Mouse (Mus musculus): ENCODE measurements around the gene Rimbp3. TPM values are rescaled to one million over a fixed set of nuclear protein-coding genes. Genes with fewer than 3 reads are reported as not detected.

The Rimbp3 gene
- polyA plus RNA-seq, 1 experiment from 2014 or later = 0.13 TPM

Other genes starting within 250 kb of the Rimbp3 start
- 119 and 121 TPM in 2 replicates for gene Mapk1, start 225.2 kb upstream of the Rimbp3 start, polyA plus RNA-seq (2015; fragmentation: Nextera tagmentation; extraction: Ambion mirVana)
- 9.9 and 12.9 TPM in 2 replicates for gene Ypel1, start 138.9 kb upstream of the Rimbp3 start, polyA plus RNA-seq (2015; fragmentation: Nextera tagmentation; extraction: Ambion mirVana)
- 89.8 and 106 TPM in 2 replicates for gene Ppil2, start 97.3 kb upstream of the Rimbp3 start, polyA plus RNA-seq (2015; fragmentation: Nextera tagmentation; extraction: Ambion mirVana)
- gene 2610318N02Rik, start 83.4 kb upstream of the Rimbp3 start, polyA plus RNA-seq (2015; fragmentation: Nextera tagmentation; extraction: Ambion mirVana) = 13.2 and 18.4 TPM in 2 replicates
- gene Sdf2l1, start 76.2 kb upstream of the Rimbp3 start, polyA plus RNA-seq (2015; fragmentation: Nextera tagmentation; extraction: Ambion mirVana) = 41.7 and 58.8 TPM in 2 replicates
- gene Ydjc, start 64.0 kb upstream of the Rimbp3 start, polyA plus RNA-seq (2015; fragmentation: Nextera tagmentation; extraction: Ambion mirVana) = 4.5 and 6.6 TPM in 2 replicates
- 0.16 and 0.34 TPM in 2 replicates for gene Ccdc116, start 61.4 kb upstream of the Rimbp3 start, polyA plus RNA-seq (2015; fragmentation: Nextera tagmentation; extraction: Ambion mirVana)
- 255 and 264 TPM in 2 replicates for gene Ube2l3, start 6.0 kb upstream of the Rimbp3 start, polyA plus RNA-seq (2015; fragmentation: Nextera tagmentation; extraction: Ambion mirVana)
- 3.2 and 4.0 TPM in 2 replicates for gene Hic2, start 25.0 kb downstream of the Rimbp3 start, polyA plus RNA-seq (2015; fragmentation: Nextera tagmentation; extraction: Ambion mirVana)
- 9.2 and 11.6 TPM in 2 replicates for gene Tmem191c, start 67.5 kb downstream of the Rimbp3 start, polyA plus RNA-seq (2015; fragmentation: Nextera tagmentation; extraction: Ambion mirVana)
- 0.35 and 1.9 TPM in 2 replicates for gene Serpind1, start 122.8 kb downstream of the Rimbp3 start, polyA plus RNA-seq (2015; fragmentation: Nextera tagmentation; extraction: Ambion mirVana)
- 10.7 and 11.5 TPM in 2 replicates for gene Snap29, start 197.4 kb downstream of the Rimbp3 start, polyA plus RNA-seq (2015; fragmentation: Nextera tagmentation; extraction: Ambion mirVana)
- gene Pi4ka, start 197.7 kb downstream of the Rimbp3 start, polyA plus RNA-seq (2015; fragmentation: Nextera tagmentation; extraction: Ambion mirVana) = 28.1 and 31.1 TPM in 2 replicates
- gene Crkl, start 243.4 kb downstream of the Rimbp3 start, polyA plus RNA-seq (2015; fragmentation: Nextera tagmentation; extraction: Ambion mirVana) = 40.6 and 46.3 TPM in 2 replicates